Mouse (Mus musculus): ENCODE data around the gene Aloxe3.

- TF ChIP-seq POLR2A (IDR thresholded peaks at IDR 0.05; ENCODE audit: borderline replicate concordance, control insufficient read depth, low read depth, low read length): peak; percentile 51; the same call in 1 of the 2 replicates
- TF ChIP-seq CTCF (IDR thresholded peaks at IDR 0.05; ENCODE audit: control insufficient read depth, insufficient read depth, low read length): no peak
Measured at GRCm38 (mm10) chr11:69117737-69118695, 7.7 kb upstream of the Aloxe3 start.

Data from bone marrow, adult 2 months (tissue).